Mouse (Mus musculus): ENCODE results near the gene Hgd.

- no peak for TF ChIP-seq POLR2A (IDR thresholded peaks at IDR 0.05; ENCODE audit: borderline replicate concordance, insufficient read depth, low read length)
- no peak for TF ChIP-seq CTCF (IDR thresholded peaks at IDR 0.05; ENCODE audit: borderline replicate concordance, insufficient read depth, low read depth, low read length)
Observed at GRCm38 (mm10) chr16:37562961-37563360, 17.0 kb upstream of the Hgd start.
